Mouse (Mus musculus) heart, postnatal 0 days (tissue): ENCODE results near the gene Immp2l.

Experiments used
- CTCF ChIP-seq: IDR thresholded peaks from 2 replicates; pipeline ENCODE4 v1.5.1; 2016; ENCODE audit warnings: antibody characterized with exemption, control low read depth, low read depth
- EP300 ChIP-seq: IDR thresholded peaks from 2 replicates; pipeline ENCODE4 v1.6.1; 2016; ENCODE audit warnings: antibody characterized with exemption, low read depth

GRCm38 (mm10) chr12:41649826-41650541 is 626.1 kb downstream of the Immp2l start:
- TF ChIP-seq CTCF, result no peak
- no peak for TF ChIP-seq EP300
